Mouse (Mus musculus) ES-Bruce4 (cell line): Measurements from ENCODE around the gene Cyb5b.

Experiments
- CTCF ChIP-seq: IDR thresholded peaks from one replicate; pipeline ENCODE4 v1.8.1; 2011; ENCODE audit warnings: low read depth, low read length
- EP300 ChIP-seq: IDR thresholded peaks from 2 replicates; pipeline ENCODE4 v1.6.1; 2011; ENCODE audit warnings: low read depth, low read length; ENCODE audit not compliant: insufficient read depth
- POLR2A ChIP-seq: IDR thresholded peaks from one replicate; pipeline ENCODE4 v1.8.1; 2011; ENCODE audit warnings: low read length; ENCODE audit not compliant: insufficient read depth

GRCm38 (mm10) chr8:107187631-107188030 is 37.2 kb downstream of the Cyb5b start:
- TF ChIP-seq CTCF (no peak), POLR2A (no peak), EP300 (no peak)
